Mouse (Mus musculus) layer of hippocampus, adult 2 months (tissue): ENCODE results near the gene Ikbip. TPM values are rescaled to one million over a fixed set of nuclear protein-coding genes. Genes with fewer than 3 reads are reported as not detected.

ENCODE experiments used
- DNase-seq, 2 experiments: peaks; one replicate each; pipeline ENCODE4 v3.0.0; 2022; ENCODE audit warnings: low spot score in 2 of 2
- H3K27ac ChIP-seq: fragments of 200-600 bp; 2 replicates; pipeline ENCODE4 v1.8.1; 2022
- H3K4me3 ChIP-seq: fragments of 200-600 bp; 2 replicates; pipeline ENCODE4 v1.8.1; 2022; ENCODE audit warnings: mild to moderate bottlenecking
- CTCF ChIP-seq: fragments of 200-600 bp; conservative IDR thresholded peaks from 2 replicates; pipeline ENCODE4 v1.8.1; 2022; ENCODE audit warnings: antibody characterized with exemption, mild to moderate bottlenecking, moderate library complexity
- total RNA-seq, 2 experiments: library from RNA; stranded (reverse); gene quantifications; 2 replicates each; pipeline ENCODE4 v1.2.3; 2021

The Ikbip gene
- total RNA-seq, 2 experiments from 2014 or later, result 16.3 to 17.2 TPM

DNA sequence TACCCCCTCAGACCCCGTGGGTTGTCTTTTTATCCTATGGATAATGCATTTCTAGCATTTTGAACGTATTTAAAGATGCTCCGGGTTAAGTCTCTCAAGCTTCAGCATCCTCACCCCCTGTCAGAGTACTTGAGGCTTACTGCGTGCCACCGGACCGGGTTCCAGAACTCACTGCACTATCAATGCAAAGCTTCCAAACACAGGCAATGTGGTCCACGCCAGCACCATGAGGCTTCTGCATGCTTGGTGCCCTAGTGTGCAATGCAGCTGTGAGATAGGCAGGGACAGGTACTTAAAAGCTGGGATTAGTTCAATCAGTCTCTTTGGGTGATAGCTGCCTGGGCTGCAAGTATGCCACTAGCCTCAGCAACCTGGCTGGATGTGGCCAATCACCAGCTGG is 62.7 kb downstream of the Ikbip start:
- DNase-seq, result no peak
- Histone ChIP-seq H3K27ac (no peak overlapping the region), H3K4me3 (no peak overlapping the region)
- no peak for TF ChIP-seq CTCF

Other genes starting within 250 kb of the Ikbip start
- gene Apaf1, start 170 bp upstream of the Ikbip start, total RNA-seq, result 10 to 100 TPM; 12.7 to 15.4 TPM
- gene Slc25a3, start 41.1 kb downstream of the Ikbip start, total RNA-seq, result 100 to 1,000 TPM; 485 to 491 TPM
- gene Tmpo, start 98.4 kb downstream of the Ikbip start, total RNA-seq, result 10 to 100 TPM; 37.5 to 39.7 TPM